Mouse (Mus musculus) G1E (cell line): ENCODE results near the gene Nr3c2. TPM values are rescaled to one million over a fixed set of nuclear protein-coding genes. Genes with fewer than 3 reads are reported as not detected.
A peak's percentile ranks its signal among the peaks of the same experiment; 100 is the strongest.

ENCODE experiments used
- ATAC-seq: 2 replicates; pipeline ENCODE4 v1.8.0; 2016; ENCODE audit warnings: mild to moderate bottlenecking; ENCODE audit not compliant: insufficient number of reproducible peaks, poor library complexity, low FRiP score, severe bottlenecking; ENCODE audit errors: extremely low read depth
- DNase-seq: peaks from one replicate; pipeline ENCODE4 v3.0.0; 2012; ENCODE audit warnings: low spot score
- H3K27me3 ChIP-seq: 2 replicates; pipeline ENCODE4 v1.6.1; 2012; ENCODE audit warnings: mild to moderate bottlenecking, low read length, inconsistent platforms; ENCODE audit not compliant: insufficient read depth
- H3K36me3 ChIP-seq: replicated peaks from 2 replicates; pipeline ENCODE3; 2012; ENCODE audit warnings: mild to moderate bottlenecking, inconsistent platforms
- H3K4me1 ChIP-seq: 2 replicates; pipeline ENCODE4 v1.6.1; 2012; ENCODE audit warnings: low read depth, low read length, inconsistent platforms, mixed read lengths; ENCODE audit not compliant: insufficient read depth
- H3K4me3 ChIP-seq: 2 replicates; pipeline ENCODE4 v1.5.1; 2012; ENCODE audit warnings: low read depth, mild to moderate bottlenecking, inconsistent platforms, low read length, moderate library complexity, mixed read lengths
- H3K9me3 ChIP-seq: replicated peaks from 2 replicates; pipeline ENCODE4 v1.6.1; 2012; ENCODE audit warnings: inconsistent platforms
- CTCF ChIP-seq: IDR thresholded peaks from 2 replicates; pipeline ENCODE4 v1.5.1; 2012; ENCODE audit warnings: low read depth, low read length, inconsistent platforms, mixed read lengths
- GATA1 ChIP-seq: IDR thresholded peaks from 2 replicates; pipeline ENCODE4 v1.6.1; 2012; ENCODE audit warnings: borderline replicate concordance, low read length, inconsistent platforms, mixed read lengths
- GATA2 ChIP-seq: IDR thresholded peaks from 2 replicates; pipeline ENCODE4 v1.6.1; 2012; ENCODE audit warnings: low read depth, low read length, inconsistent platforms, borderline replicate concordance
- POLR2AphosphoS5 ChIP-seq: IDR thresholded peaks from 2 replicates; pipeline ENCODE4 v1.6.1; 2012; ENCODE audit warnings: low read depth, low read length, inconsistent platforms; ENCODE audit not compliant: insufficient replicate concordance
- TAL1 ChIP-seq: conservative IDR thresholded peaks from 2 replicates; pipeline ENCODE4 v1.6.1; 2012; ENCODE audit warnings: low read depth, low read length, inconsistent platforms, mixed read lengths
- polyA plus RNA-seq: library from polyadenylated mRNA; stranded (reverse); fragments of >175 nt; gene quantifications from 2 replicates; pipeline ENCODE4 v1.2.3, GENCODE M21; 2012
- total RNA-seq, 2 experiments: library from RNA; stranded (forward) in 1 of 2; stranded (reverse) in 1 of 2; fragments of 200-1000 nt in 1 of 2; fragments of >200 nt in 1 of 2; fragmentation: Nextera tagmentation in 1 of 2; gene quantifications; 2 replicates each; pipeline ENCODE4 v1.2.3; 2014 to 2017

The Nr3c2 gene
- total RNA-seq (2014; fragmentation: Nextera tagmentation), result 9.0 and 12.0 TPM in 2 replicates
- 4.3 and 7.6 TPM in 2 replicates for total RNA-seq (2017)
- polyA plus RNA-seq, result 0.26 TPM in 2 replicates

DNA sequence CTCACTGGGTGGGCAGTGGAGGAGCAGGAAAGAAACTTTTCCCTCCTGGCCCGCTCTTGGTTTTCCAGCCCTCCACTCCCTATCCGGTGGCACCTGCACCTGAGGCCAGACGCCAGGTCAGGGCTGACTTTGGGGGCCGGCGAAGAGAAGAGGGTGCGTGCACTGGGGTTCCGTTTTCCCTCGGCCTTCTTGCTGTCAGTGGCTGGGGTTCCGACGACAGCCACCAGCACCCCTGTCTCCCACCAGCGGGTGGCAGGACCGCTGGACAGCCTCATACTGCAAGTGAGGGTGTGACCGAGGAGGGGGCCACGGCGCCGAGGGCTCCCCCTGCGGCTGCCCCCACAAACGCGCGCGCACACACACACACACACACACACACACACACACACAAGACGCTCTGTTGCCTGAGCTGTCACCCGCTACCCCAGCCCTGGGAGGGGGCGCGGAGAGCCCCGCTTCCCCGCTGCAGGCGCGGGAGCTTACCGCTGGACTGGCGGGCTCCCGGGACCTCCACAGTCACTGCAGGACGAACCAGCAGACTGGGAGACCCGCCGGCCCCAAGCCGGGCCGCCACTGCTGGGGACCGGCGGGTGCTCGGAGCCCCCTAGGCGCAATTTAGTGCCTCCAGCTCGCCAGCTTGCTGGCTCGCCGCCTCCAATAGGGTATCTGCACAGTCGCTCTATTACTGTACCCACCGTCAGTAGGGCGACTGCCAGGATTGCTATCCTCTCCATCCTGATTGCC is at the start of gene Nr3c2:
Gene Nr3c2 (plus strand): TSS at position 32 of the 744 bp plus-strand sequence.
- H3K9me3 ChIP-seq, result peaks cover 4% of the 10 kb centered on the region; the same call in 1 of the 2 replicates
- peak within 1 kb of the TSS; percentile 71 for H3K4me3 ChIP-seq
- peaks cover 39% of the 10 kb centered on the region for H3K27me3 ChIP-seq
- ATAC-seq (no peak), DNase-seq (peak; percentile 20)
- TF ChIP-seq GATA1 (no peak), CTCF (no peak), TAL1 (no peak), POLR2AphosphoS5 (no peak), GATA2 (no peak)
- peaks cover 28% of the 10 kb centered on the region for H3K4me1 ChIP-seq
- H3K36me3 ChIP-seq, result no peaks in the 10 kb centered on the region

GRCm38 (mm10) chr8:76858534-76858933 is 40.7 kb upstream of the Nr3c2 start:
- ATAC-seq (no peak), DNase-seq (no peak)
- no peak for TF ChIP-seq TAL1
- TF ChIP-seq POLR2AphosphoS5, result no peak
- TF ChIP-seq CTCF, result no peak
- no peaks in the 10 kb centered on the region for H3K36me3 ChIP-seq
- no peak overlapping the region for H3K4me3 ChIP-seq
- H3K9me3 ChIP-seq, result no peaks in the 10 kb centered on the region
- H3K27me3 ChIP-seq, result no peaks in the 10 kb centered on the region
- H3K4me1 ChIP-seq, result no peaks in the 10 kb centered on the region

DNA sequence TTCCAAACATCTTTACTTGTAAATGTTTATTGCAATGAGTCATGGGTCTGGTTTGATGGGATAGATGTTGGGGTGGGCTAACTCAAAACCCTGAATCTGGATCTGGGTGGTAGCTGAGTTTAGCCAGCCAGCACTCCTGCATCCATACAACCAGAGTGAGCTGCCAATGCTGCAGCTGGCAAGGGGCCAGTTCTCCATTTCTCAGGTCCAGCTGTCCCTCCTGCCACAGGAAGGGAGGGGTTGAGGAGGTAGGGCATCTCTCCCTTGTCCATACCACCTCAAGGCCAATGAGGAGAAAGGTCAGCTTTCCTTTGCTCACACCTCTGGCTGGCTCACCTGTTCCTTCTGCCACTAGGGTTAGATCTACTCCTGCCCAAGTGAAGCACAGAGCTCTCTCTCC is 39.5 kb upstream of the Nr3c2 start:
- no peaks in the 10 kb centered on the region for H3K4me1 ChIP-seq
- H3K4me3 ChIP-seq, result no peak overlapping the region
- TF ChIP-seq TAL1 (no peak), CTCF (no peak), GATA1 (no peak), GATA2 (no peak), POLR2AphosphoS5 (no peak)
- no peaks in the 10 kb centered on the region for H3K27me3 ChIP-seq
- no peak for ATAC-seq
- no peak for DNase-seq
- no peaks in the 10 kb centered on the region for H3K36me3 ChIP-seq
- no peaks in the 10 kb centered on the region for H3K9me3 ChIP-seq

- ATAC-seq (no peak), DNase-seq (no peak)
- H3K9me3 ChIP-seq, result no peaks in the 10 kb centered on the region
Measured at GRCm38 (mm10) chr8:76863066-76863465, 36.2 kb upstream of the Nr3c2 start.

GRCm38 (mm10) chr8:76876809-76877208 is 22.4 kb upstream of the Nr3c2 start:
- no peaks in the 10 kb centered on the region for H3K36me3 ChIP-seq
- H3K4me1 ChIP-seq, result no peaks in the 10 kb centered on the region
- TF ChIP-seq TAL1 (no peak), CTCF (no peak), GATA1 (no peak)
- ATAC-seq (no peak), DNase-seq (no peak)
- no peaks in the 10 kb centered on the region for H3K9me3 ChIP-seq
- H3K4me3 ChIP-seq, result no peak overlapping the region
- H3K27me3 ChIP-seq, result no peaks in the 10 kb centered on the region; the same call in 1 of the 2 replicates

More at GRCm38 (mm10) chr8:76863066-76863465, 36.2 kb upstream of the Nr3c2 start:
- TF ChIP-seq GATA2 (no peak), CTCF (no peak), POLR2AphosphoS5 (no peak), TAL1 (no peak), GATA1 (no peak)
- no peaks in the 10 kb centered on the region for H3K36me3 ChIP-seq
- no peaks in the 10 kb centered on the region for H3K4me1 ChIP-seq
- H3K4me3 ChIP-seq, result no peak overlapping the region
- no peaks in the 10 kb centered on the region for H3K27me3 ChIP-seq

DNA sequence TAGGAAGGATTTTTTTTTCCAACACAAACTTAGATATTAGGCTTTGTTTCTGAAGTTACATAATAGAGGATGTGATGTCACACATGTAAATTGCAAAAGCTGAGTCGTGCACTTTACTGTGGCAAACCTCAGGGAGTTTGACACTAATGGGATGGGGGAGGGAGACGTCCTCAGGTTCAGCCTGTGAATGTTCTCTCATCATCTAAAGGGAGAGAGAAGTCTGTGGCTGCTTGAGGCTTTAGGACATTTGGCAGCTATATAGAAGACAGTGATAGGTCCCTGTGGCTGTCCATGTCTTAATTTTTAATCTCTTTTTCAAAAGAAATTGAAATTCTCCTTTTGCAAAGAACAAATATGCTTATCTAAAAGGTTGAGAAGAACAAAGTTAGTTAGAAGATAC is 2.2 kb upstream of the Nr3c2 start:
- no peak for DNase-seq
- Histone ChIP-seq H3K4me3 (no peak overlapping the region), H3K9me3 (peaks cover 4% of the 10 kb centered on the region; the same call in 1 of the 2 replicates), H3K27me3 (peaks cover 35% of the 10 kb centered on the region), H3K36me3 (no peaks in the 10 kb centered on the region), H3K4me1 (peaks cover 25% of the 10 kb centered on the region)
- no peak for TF ChIP-seq GATA2
- TF ChIP-seq CTCF, result no peak
- TF ChIP-seq TAL1, result no peak
- no peak for TF ChIP-seq POLR2AphosphoS5
- no peak for TF ChIP-seq GATA1
- ATAC-seq, result no peak
